Mouse (Mus musculus) stomach, embryonic 16.5 days (tissue): ENCODE measurements at regions not wholly inside any gene's neighbourhood (a gene's known extent, or its start where the extent isn't known, plus 50 kb on each side); places are given as distances from the start of the nearest gene placed in this dataset.
"Not testable (repeated sequence)": the region's sequence is repeated elsewhere in the genome, so short reads cannot be mapped to it uniquely, and the experiment has no call there.

Source experiments
- ATAC-seq: fragments of 200-750 bp; cut with Nextera tagmentation; 2 replicates; pipeline ENCODE4 v1.8.0; 2017; ENCODE audit warnings: moderate number of reproducible peaks, moderate TSS enrichment; ENCODE audit not compliant: insufficient read depth, low FRiP score
- H3K27ac ChIP-seq: fragments of 300-500 bp; sonication (generic); 2 replicates; pipeline ENCODE4 v1.5.1; 2014; ENCODE audit warnings: low read length
- H3K27me3 ChIP-seq: fragments of 300-500 bp; sonication (generic); 2 replicates; pipeline ENCODE4 v1.6.1; 2014; ENCODE audit warnings: low read length, control low read depth, mixed read lengths; ENCODE audit not compliant: control insufficient read depth, insufficient read depth
- H3K36me3 ChIP-seq: fragments of 300-500 bp; sonication (generic); 2 replicates; pipeline ENCODE4 v1.6.1; 2014; ENCODE audit warnings: low read length; ENCODE audit not compliant: control insufficient read depth, insufficient read depth
- H3K4me1 ChIP-seq: fragments of 300-500 bp; sonication (generic); 2 replicates; pipeline ENCODE4 v1.6.1; 2014; ENCODE audit warnings: low read length, control low read depth, mixed read lengths; ENCODE audit not compliant: control insufficient read depth, insufficient read depth
- H3K4me2 ChIP-seq: fragments of 300-500 bp; sonication (generic); 2 replicates; pipeline ENCODE4 v1.6.1; 2014; ENCODE audit warnings: low read depth, low read length, mixed read lengths
- H3K4me3 ChIP-seq: fragments of 300-500 bp; sonication (generic); replicated peaks from 2 replicates; pipeline ENCODE4 v1.5.1; 2014; ENCODE audit warnings: mild to moderate bottlenecking, low read length
- H3K9ac ChIP-seq: fragments of 300-500 bp; sonication (generic); 2 replicates; pipeline ENCODE4 v1.6.1; 2014; ENCODE audit warnings: low read length
- H3K9me3 ChIP-seq: fragments of 300-500 bp; sonication (generic); replicated peaks from 2 replicates; pipeline ENCODE4 v1.6.1; 2016; ENCODE audit warnings: low read length, control low read depth; ENCODE audit not compliant: control insufficient read depth
- WGBS: fragments of 180-500 bp; shearing (Covaris S2); extraction: QIAGEN DNeasy Blood & Tissue Kit; methylation state at CpG from one replicate; pipeline ENCODE4 v1.1.7; 2014; 5-methylcytosine and 5-hydroxymethylcytosine counted together

GRCm38 (mm10) chr1:64463715-64464290 is 68.6 kb upstream of the Creb1 start:
- Histone ChIP-seq H3K4me1 (no peaks in the 10 kb centered on the region), H3K36me3 (no peaks in the 10 kb centered on the region), H3K27me3 (no peaks in the 10 kb centered on the region), H3K9me3 (no peaks in the 10 kb centered on the region), H3K4me3 (no peak overlapping the region), H3K4me2 (no peak overlapping the region), H3K9ac (no peak overlapping the region), H3K27ac (no peak overlapping the region)
- ATAC-seq = no peak
- WGBS = 64% methylated on average over 5 of the region's 5 CpGs

GRCm38 (mm10) chr1:64461616-64462015 is 70.8 kb upstream of the Creb1 start:
- not testable (repeated sequence) for H3K4me3 ChIP-seq, ATAC-seq, H3K9ac ChIP-seq, H3K9me3 ChIP-seq, H3K4me2 ChIP-seq, H3K4me1 ChIP-seq, H3K27ac ChIP-seq, H3K27me3 ChIP-seq, H3K36me3 ChIP-seq
- WGBS = 88% methylated on average over 6 of the region's 6 CpGs

- no peak overlapping the region for H3K4me2 ChIP-seq
- H3K27ac ChIP-seq = no peak overlapping the region
- no peaks in the 10 kb centered on the region for H3K36me3 ChIP-seq
- H3K27me3 ChIP-seq = no peaks in the 10 kb centered on the region
- ATAC-seq = no peak
- no peaks in the 10 kb centered on the region for H3K9me3 ChIP-seq
- H3K4me3 ChIP-seq = no peak overlapping the region
- WGBS = 76% methylated on average over 5 of the region's 5 CpGs
- no peak overlapping the region for H3K9ac ChIP-seq
- no peaks in the 10 kb centered on the region for H3K4me1 ChIP-seq
Observed at GRCm38 (mm10) chr1:64457872-64458271, 74.6 kb upstream of the Creb1 start.

GRCm38 (mm10) chr1:64449141-64449540 is 83.3 kb upstream of the Creb1 start:
- Histone ChIP-seq H3K27me3 (no peaks in the 10 kb centered on the region; the same call in 1 of the 2 replicates), H3K36me3 (no peaks in the 10 kb centered on the region), H3K9ac (no peak overlapping the region), H3K4me3 (no peak overlapping the region), H3K4me1 (peaks cover 3% of the 10 kb centered on the region; the same call in 1 of the 2 replicates), H3K27ac (no peak overlapping the region), H3K9me3 (no peaks in the 10 kb centered on the region), H3K4me2 (no peak overlapping the region)
- 72% methylated on average over 3 of the region's 3 CpGs for WGBS
- no peak for ATAC-seq

GRCm38 (mm10) chr1:64448090-64448489 is 84.4 kb upstream of the Creb1 start:
- H3K4me1 ChIP-seq = peaks cover 3% of the 10 kb centered on the region; the same call in 1 of the 2 replicates
- no peaks in the 10 kb centered on the region for H3K9me3 ChIP-seq
- no peak for ATAC-seq
- H3K4me3 ChIP-seq = no peak overlapping the region
- H3K27me3 ChIP-seq = no peaks in the 10 kb centered on the region; the same call in 1 of the 2 replicates
- H3K36me3 ChIP-seq = no peaks in the 10 kb centered on the region
- no peak overlapping the region; the same call in 1 of the 2 replicates for H3K4me2 ChIP-seq
- H3K27ac ChIP-seq = no peak overlapping the region
- 1% methylated on average over 5 of the region's 5 CpGs for WGBS
- H3K9ac ChIP-seq = no peak overlapping the region

GRCm38 (mm10) chr1:64446492-64446891 is 86.0 kb upstream of the Creb1 start:
- no peak overlapping the region for H3K9ac ChIP-seq

GRCm38 (mm10) chr1:64445919-64446318 is 86.5 kb upstream of the Creb1 start:
- 9% methylated on average over 13 of the region's 13 CpGs for WGBS
- Histone ChIP-seq H3K4me1 (peaks cover 3% of the 10 kb centered on the region; the same call in 1 of the 2 replicates), H3K36me3 (no peaks in the 10 kb centered on the region), H3K27ac (no peak overlapping the region), H3K9ac (no peak overlapping the region; the same call in 1 of the 2 replicates), H3K27me3 (no peaks in the 10 kb centered on the region; the same call in 1 of the 2 replicates), H3K9me3 (no peaks in the 10 kb centered on the region), H3K4me2 (0 out of 2 replicates have a peak overlapping the region, but pooled peaks have one; percentile 24), H3K4me3 (no peak overlapping the region)
- peak; percentile 88; the same call in 1 of the 2 replicates for ATAC-seq

More at GRCm38 (mm10) chr1:64446492-64446891, 86.0 kb upstream of the Creb1 start:
- Histone ChIP-seq H3K4me2 (no peak overlapping the region), H3K4me3 (no peak overlapping the region), H3K4me1 (peaks cover 3% of the 10 kb centered on the region; the same call in 1 of the 2 replicates), H3K27ac (no peak overlapping the region), H3K27me3 (no peaks in the 10 kb centered on the region; the same call in 1 of the 2 replicates), H3K36me3 (no peaks in the 10 kb centered on the region), H3K9me3 (no peaks in the 10 kb centered on the region)
- ATAC-seq = no peak
- 66% methylated on average over 4 of the region's 4 CpGs for WGBS

GRCm38 (mm10) chr1:64443436-64443835 is 89.0 kb upstream of the Creb1 start:
- no peaks in the 10 kb centered on the region for H3K9me3 ChIP-seq
- no peak overlapping the region for H3K9ac ChIP-seq
- H3K4me2 ChIP-seq = no peak overlapping the region
- no peaks in the 10 kb centered on the region; the same call in 1 of the 2 replicates for H3K27me3 ChIP-seq
- H3K4me3 ChIP-seq = no peak overlapping the region
- 80% methylated on average over 6 of the region's 6 CpGs for WGBS
- no peak for ATAC-seq
- H3K36me3 ChIP-seq = no peaks in the 10 kb centered on the region
- H3K27ac ChIP-seq = no peak overlapping the region
- peaks cover 3% of the 10 kb centered on the region; the same call in 1 of the 2 replicates for H3K4me1 ChIP-seq

- 57% methylated on average over 9 of the region's 9 CpGs for WGBS
- peaks cover 3% of the 10 kb centered on the region; the same call in 1 of the 2 replicates for H3K4me1 ChIP-seq
Observed at GRCm38 (mm10) chr1:64442179-64442874, 90.1 kb upstream of the Creb1 start.

More at GRCm38 (mm10) chr1:64442179-64442874, 90.1 kb upstream of the Creb1 start:
- Histone ChIP-seq H3K27ac (no peak overlapping the region), H3K9ac (no peak overlapping the region), H3K9me3 (no peaks in the 10 kb centered on the region), H3K27me3 (no peaks in the 10 kb centered on the region; the same call in 1 of the 2 replicates), H3K4me2 (no peak overlapping the region), H3K4me3 (no peak overlapping the region), H3K36me3 (no peaks in the 10 kb centered on the region)
- no peak for ATAC-seq
